Mouse (Mus musculus) gastrocnemius, postnatal 25 days (tissue): ENCODE measurements around the gene Adora2a. TPM values are rescaled to one million over a fixed set of nuclear protein-coding genes. Genes with fewer than 3 reads are reported as not detected.
"Not testable (repeated sequence)": the region's sequence is repeated elsewhere in the genome, so short reads cannot be mapped to it uniquely, and the experiment has no call there.

Experiments
- DNase-seq: peaks from one replicate; pipeline ENCODE4 v3.0.0; 2022
- total RNA-seq, 2 experiments: library from RNA; stranded (reverse); gene quantifications; 1 replicate in 1 of 2; 2 replicates in 1 of 2; pipeline ENCODE4 v1.2.3; 2021

Adora2a gene
- total RNA-seq, 2 experiments from 2014 or later, result 1.0 to 1.4 TPM

DNA sequence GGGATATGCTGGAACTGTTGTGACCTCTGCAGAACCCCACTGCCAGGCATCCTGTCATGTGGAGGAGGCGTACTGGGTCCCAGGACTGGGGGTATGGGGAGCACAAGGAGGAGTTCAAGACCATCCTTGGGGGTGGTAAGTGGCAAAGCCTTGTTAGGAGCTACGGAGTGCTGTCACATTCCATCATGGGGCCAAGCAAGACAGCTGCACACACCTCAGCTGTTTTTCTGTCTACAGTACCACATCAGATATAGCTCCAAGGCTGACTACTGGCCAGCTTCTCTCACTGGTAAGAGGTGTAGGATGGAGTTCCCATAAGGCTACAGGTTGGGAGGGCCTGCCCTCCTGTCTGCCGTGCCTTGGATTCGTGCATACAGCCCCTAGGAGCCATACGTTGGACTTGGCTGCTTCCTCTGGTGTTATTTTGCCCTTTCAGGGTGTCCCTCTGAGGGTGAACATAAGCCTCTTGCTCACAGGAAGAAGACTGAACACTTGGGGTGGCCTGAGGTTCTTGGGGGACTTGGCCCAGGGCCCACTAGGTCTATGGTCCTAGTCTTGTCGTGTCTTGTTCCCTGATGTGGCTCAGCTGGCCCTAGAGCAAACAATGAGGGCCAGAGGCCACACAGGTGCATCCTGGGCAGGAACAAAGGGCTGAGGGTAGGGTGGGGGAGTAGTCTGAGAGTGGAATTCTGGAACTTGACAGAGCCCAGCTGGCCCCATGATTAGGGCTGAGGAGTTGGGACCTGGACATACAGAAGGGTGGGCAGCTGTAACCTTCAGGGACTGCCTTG lies 2.3 kb upstream of the Adora2a start:
- DNase-seq, result peak; percentile 41

DNA sequence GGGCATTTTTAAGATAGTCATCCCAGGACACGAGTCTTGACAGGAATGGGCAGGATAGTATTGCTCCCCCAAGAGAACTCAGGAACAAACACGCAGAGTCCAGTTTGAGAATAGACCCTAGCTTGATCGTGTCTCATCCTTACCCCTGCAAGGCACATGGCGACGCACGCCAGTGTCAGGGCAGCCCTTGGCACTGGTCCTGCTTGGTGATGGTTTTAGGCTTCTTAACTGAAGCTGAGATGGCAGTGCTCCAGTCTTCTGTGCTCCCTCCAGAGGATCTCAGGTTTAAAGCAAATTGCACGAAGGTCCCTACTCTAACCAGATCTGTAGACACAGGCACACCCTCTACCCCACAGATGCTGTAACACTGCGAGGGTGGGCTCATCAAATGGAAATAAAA lies 921 bp upstream of the Adora2a start:
- no peak for DNase-seq

DNA sequence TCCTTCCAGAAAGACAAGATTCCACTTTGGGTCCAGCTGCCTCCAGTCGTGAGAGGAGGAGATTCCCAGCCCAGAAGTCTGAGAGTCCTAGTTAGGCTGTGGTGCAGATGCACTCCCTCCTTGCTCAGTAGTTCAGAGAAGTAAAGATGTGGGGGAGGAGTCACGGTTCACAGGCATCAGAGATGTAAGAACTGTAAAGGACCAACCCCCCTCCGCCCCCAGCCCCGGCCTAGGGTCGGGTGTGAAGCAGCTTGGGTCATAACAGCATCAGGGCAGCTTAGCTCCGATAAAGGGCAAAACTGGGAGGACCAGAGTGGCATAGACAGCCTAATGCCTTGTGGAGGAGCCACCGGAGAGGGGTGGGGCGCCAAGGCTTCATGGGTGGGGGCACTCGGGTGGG lies 205 bp upstream of the Adora2a start:
- DNase-seq, result no peak

DNA sequence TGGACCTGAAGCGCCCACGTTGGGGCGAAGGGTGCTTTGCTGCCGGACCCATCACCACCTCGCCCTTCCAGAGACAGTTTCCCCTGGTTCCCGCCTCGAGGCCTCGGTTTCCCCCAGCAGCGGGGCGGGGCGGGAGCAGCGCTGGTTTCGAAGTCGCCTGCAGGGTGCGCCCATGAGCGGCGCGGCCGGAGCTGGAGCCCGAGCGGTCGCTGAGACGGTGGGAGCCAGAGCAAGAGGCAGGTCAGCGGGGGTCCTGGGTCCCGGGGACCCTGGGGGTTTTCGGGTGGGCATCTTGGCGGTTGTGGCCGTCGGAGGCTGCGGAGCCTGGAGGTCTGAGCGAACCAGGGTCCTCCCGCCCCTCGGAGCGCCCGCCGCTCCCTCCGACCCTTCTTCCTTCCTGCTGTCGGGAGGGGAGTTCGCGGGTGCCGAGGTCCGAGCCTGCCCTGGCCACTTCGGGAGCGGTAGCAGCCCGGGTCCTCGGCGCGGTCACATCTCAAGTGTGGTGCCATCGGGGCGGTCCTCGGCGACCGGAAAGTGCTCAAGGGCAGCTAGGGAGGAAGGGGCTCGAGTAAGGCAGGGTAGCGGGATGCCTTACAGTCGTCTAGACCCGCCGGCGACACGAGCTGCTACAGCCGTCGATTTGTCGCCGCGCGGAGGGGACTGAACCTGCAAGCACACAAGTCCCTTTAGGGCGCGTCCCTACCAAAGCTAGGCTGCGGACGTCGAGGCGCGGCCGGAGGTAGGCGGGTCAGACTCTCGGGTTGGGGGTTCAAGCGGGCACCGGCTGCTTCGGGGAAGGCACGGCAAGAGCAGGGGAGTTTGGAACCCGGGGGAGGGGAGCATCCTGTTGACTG lies 458 bp downstream of the Adora2a start:
- peak; percentile 60 for DNase-seq

- no peak for DNase-seq
These were observed 1.5 kb downstream of the Adora2a start for GRCm38 (mm10) chr10:75318206-75318605.

GRCm38 (mm10) chr10:75320321-75320720 lies 3.6 kb downstream of the Adora2a start:
- no peak for DNase-seq

GRCm38 (mm10) chr10:75322966-75323365 lies 6.3 kb downstream of the Adora2a start:
- no peak for DNase-seq

DNA sequence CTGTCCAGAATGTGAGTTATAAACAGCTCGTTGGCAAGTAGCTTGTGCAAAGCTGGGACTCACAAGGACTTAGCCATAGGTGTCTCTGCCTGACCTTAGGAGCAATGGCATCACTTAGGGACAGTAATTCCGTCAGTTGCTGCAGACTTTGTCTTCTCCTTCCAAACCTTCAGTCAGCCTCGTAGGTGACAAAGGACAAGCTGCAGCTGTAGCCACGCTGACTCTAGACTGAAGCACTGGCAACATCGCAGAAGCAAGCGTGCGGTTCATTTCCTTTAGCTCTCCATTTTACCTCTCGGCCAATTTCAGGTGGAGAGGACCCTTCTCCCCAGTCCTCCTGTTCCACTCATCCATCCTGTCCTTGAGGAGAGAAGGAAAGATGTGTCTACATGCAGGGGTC lies 7.3 kb downstream of the Adora2a start:
- DNase-seq, result no peak

DNA sequence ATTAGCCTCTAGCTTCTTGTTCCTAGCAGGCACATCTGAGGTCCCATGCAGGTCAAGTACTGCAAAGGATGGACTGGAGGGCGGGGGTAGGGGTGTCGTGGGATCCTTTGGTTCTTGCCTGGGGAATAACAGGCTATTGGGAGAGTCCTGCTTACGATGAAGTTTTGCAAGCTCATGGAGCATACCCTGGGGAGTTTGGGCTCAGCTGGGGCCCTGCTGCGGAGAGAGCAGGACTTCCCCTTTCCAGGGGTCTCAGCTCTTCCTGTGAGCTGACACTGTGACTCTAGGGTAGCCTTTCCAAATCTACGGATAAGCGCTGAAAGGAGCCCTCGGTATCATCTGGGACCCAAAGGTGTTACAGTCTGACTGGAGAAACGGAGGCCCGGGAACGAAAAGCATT lies 7.7 kb downstream of the Adora2a start:
- DNase-seq, result no peak

GRCm38 (mm10) chr10:75325821-75326220 lies 9.1 kb downstream of the Adora2a start:
- no peak for DNase-seq

DNA sequence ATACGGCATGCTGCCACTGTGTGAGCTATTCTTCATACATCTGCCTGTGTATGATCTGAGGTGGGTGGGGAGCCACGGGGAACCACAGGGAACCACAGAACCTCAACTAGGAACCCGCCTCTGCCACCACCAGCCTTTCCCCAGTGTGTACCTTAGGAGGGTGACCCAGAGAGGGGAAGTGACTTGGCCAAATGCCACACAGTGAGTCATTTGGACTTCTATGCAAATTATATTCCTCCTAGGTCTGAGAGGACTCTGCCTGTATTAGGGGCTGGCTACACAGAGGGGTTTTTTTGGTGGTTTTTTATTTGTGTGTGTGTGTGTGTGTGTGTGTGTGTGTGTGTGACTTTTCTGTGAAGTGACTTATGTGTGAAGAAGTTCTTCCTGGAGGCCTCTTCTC lies 9.9 kb downstream of the Adora2a start:
- DNase-seq, result no peak

DNA sequence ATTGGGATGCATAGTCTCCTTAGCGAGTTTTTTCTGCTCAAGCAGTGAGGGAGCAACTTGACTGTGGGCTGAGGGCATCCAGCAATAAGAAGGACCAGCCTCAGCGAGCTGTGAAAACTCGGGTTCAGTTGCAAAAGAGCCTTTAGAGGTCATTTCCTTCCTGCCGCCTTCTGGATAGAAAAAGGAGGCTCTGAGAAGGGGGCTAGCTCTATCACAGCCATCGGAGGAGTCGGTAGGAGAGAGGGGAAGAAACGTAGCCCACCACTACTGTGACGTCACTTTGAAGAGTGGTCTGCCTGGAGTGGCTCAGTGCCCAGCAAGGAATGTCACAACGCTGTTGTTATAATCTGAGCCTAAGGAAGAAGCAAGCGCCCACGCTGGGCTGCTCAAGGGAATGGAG lies 10.4 kb downstream of the Adora2a start:
- DNase-seq, result no peak

DNA sequence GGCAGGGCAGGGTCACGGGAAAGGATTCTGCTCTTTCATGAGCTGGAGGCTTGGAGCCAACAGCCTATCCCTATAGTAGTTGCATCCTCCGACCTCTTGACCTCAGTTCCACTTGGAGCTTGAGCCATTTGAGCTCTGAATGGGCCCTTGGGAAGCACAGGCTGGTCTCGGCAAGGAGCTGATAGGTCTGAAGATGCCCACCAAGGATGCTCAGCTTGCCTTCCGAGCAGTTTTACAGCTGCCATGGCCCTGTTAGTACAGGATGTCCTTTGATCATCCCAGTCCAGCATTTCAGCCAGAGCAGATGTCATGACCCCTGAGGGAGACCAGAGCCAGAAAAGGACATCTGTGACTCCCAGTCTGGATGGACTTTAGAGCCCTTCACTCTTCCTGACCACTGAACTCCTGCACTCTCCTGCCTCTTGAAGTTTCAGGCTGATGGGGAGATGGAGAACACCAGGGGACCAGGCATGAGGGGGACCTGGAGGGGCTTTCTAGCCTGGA lies 11.6 kb downstream of the Adora2a start:
- no peak for DNase-seq

DNA sequence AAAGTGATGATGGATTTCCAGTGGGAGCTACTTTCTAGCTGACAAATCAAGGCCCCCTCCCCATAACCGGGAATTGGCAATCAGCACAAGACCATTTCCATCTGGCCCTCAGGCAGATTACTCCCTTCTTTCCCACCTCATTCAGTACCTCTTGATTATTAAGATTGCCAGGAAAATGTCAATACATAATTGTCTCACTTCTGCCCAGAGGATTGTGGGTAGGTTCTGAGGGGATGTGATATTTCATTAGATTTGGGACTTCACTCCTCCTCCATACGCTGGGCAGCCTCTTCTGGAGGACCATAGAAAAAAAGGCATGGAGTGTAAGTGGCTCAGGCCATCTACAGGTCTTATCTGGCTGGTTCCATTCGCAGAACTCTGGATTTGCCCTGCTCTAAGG lies 15.6 kb downstream of the Adora2a start:
- no peak for DNase-seq

DNA sequence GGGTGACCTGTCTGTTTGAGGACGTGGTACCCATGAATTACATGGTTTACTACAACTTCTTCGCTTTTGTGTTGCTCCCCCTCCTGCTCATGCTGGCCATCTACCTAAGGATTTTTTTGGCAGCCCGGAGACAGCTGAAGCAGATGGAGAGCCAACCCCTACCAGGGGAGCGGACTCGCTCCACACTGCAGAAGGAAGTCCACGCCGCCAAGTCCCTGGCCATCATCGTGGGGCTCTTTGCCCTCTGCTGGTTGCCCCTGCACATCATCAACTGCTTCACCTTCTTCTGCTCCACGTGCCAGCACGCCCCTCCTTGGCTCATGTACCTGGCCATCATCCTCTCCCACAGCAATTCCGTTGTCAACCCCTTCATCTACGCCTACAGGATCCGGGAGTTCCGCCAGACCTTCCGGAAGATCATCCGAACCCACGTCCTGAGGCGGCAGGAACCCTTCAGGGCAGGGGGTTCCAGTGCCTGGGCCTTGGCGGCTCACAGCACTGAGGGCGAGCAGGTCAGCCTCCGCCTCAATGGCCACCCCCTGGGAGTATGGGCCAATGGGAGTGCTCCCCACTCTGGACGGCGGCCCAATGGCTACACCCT lies 16.6 kb downstream of the Adora2a start:
- DNase-seq, result no peak

DNA sequence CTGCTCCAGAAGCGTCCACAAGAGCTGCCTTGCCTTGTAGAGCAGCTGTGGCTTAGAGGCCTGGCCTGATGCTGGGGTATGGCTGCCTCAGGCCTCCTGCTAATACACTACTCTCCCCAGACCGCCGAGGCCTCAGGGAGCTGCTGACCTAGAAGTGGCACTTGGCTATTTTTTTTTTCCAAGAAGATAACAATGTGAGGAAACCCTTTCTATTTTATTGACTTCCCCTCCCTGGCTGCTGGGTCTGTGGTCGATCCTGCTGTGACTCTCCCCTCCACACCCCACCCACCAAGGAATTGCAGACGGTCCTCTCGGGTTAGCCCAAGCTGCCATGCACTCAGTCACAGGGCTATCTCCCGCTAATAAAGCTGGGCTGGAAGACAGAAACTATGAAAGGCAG lies 17.5 kb downstream of the Adora2a start:
- no peak for DNase-seq

GRCm38 (mm10) chr10:75335075-75335474 lies 18.4 kb downstream of the Adora2a start:
- no peak for DNase-seq

DNA sequence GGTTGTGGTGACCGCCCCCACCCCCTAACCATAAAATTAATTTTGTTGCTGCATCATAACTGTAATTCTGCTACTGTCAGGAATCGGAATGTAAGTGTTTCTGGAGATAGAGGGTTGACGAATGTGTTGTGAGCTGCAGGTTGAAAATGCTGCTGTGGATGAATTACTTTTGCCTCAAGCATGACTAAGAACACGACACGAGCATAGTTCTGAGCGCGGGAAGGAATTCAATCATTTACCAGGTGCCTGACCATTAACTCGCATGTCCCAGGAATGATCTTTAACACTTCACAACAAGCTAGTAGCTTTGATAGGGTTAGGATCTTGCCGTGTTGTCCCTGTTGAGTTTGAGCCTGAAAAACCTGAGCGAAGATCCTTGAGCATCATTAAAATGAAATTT lies 20.6 kb downstream of the Adora2a start:
- no peak for DNase-seq

DNA sequence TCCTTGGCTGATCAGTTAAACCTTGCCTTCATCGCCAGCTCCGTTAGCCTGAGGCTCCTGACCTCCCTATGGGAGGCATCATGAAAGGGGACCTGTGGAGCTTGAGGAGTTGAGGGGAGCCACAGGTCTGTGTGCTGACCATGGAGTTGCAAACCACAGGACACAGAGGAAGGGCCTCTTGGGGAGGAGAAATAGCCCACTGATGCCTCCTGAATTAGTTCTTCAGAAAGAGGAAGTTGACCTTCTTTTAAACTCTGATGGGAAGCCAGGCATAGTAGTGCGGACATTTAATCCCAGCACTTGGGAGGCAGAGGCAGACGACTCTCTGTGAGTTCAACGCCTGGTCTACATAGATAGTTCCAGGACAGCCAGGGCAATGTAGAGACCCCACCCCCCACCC lies 22.2 kb downstream of the Adora2a start:
- DNase-seq, result no peak

DNA sequence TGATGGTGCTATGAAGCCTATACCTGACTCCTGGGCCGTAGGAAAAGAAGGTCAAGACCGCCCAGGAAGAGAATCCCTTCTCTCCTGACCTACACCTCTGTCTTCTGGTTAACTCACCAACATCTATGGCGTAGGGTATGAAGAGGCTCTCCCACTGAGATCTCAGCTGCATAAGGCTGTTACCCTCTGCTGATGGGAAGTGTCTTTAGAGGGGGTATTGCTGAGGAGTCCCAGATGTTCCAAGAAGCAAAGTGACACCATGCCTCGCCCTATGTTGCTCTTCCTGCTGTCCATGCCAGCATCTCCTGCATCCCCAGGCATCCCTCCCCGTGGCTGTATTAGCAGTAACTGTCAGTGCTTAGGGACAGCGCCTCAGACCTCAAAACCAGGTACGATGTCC lies 22.7 kb downstream of the Adora2a start:
- DNase-seq, result no peak

- no peak for DNase-seq
These were observed 25.3 kb downstream of the Adora2a start for GRCm38 (mm10) chr10:75341936-75342335.

GRCm38 (mm10) chr10:75344563-75344962 lies 27.9 kb downstream of the Adora2a start:
- DNase-seq, result not testable (repeated sequence)

DNA sequence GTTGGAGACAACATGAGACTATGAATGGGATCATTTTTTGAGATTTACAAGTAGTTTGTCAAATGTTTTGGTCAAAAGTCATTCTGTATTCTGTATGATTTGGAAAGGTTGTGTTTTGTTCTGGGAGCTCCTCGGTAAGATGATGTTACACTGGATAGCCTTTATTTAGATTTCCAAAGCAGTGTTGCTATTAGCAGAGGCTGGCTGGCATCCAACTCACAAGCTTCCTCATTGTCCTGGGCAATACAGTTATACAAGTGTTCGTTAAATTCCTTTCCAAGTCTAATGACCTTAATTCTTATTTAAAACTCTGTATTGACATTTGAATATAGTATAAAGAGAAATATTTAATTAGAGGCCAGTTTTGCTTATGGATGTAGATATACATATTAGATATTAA lies 28.6 kb downstream of the Adora2a start:
- DNase-seq, result no peak
